Mouse (Mus musculus) ovary, adult 18-20 months (tissue): Measurements from ENCODE around the gene Clta.
A peak's percentile ranks its signal among the peaks of the same experiment; 100 is the strongest.

ENCODE experiments used
- DNase-seq: peaks from one replicate; pipeline ENCODE4 v3.0.0; 2022; ENCODE audit warnings: low spot score, mixed read lengths

The Clta gene

GRCm38 (mm10) chr4:43980236-43980635 is 24.0 kb upstream of the Clta start:
- no peak for DNase-seq

DNA sequence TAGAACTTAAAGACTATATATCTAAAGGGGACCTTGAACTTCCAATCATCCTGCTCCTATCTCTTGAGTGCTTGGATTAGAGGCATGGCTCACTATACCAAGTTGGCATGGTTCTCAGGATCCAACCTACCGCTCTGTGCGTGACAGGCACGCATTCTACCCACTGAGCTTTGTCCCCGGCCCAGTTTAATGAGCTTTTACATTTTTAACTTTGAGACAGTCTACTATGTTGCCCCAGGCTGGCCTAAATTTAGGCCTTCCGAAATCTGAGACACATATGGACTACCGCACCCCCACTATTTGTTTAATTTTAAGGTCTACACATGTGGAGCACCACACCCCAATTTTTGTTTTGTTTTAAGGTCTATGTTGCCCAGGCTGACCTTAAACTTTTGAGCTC is 23.4 kb upstream of the Clta start:
- DNase-seq: no peak

- DNase-seq: no peak
These were observed 23.0 kb upstream of the Clta start for GRCm38 (mm10) chr4:43981251-43981650.

GRCm38 (mm10) chr4:43982053-43982732 is 22.1 kb upstream of the Clta start:
- DNase-seq: peak; percentile 82

- no peak for DNase-seq
These were observed 21.1 kb upstream of the Clta start, which contains the start of gene Ccin for GRCm38 (mm10) chr4:43983181-43983580. Gene Ccin, plus strand, starts transcription at chr4:43983483.

GRCm38 (mm10) chr4:43983756-43984155 is 20.5 kb upstream of the Clta start:
- DNase-seq: no peak

GRCm38 (mm10) chr4:43984326-43984725 is 19.9 kb upstream of the Clta start:
- DNase-seq: no peak

- no peak for DNase-seq
These were observed 15.3 kb upstream of the Clta start for GRCm38 (mm10) chr4:43988976-43989375.

- no peak for DNase-seq
These were observed 11.2 kb upstream of the Clta start for GRCm38 (mm10) chr4:43993072-43993471.

- no peak for DNase-seq
These were observed 9.9 kb upstream of the Clta start for GRCm38 (mm10) chr4:43994342-43994741.

- DNase-seq: no peak
These were observed 630 bp upstream of the Clta start for GRCm38 (mm10) chr4:44003622-44004021.

- DNase-seq: no peak
These were observed 564 bp downstream of the Clta start for GRCm38 (mm10) chr4:44004623-44005409.

DNA sequence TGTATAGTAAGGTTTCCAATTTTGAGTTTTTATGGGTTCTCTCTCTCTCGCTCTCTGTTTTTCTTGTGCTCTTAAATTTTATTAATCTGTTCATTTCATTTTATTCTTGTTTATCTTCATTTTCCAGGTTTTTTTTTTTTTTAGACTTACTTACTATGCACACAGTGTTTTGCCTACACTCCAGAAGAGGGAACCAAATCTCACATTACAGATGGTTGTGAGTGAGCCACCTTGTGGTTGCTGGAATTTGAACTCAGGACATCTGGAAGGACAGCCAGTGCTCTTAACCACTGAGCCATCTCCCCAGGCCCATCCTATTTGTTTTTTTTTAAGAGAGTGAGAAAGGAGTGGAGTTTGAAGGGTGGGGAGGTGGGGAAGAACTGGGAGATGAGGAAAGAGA is 5.9 kb downstream of the Clta start:
- no peak for DNase-seq

DNA sequence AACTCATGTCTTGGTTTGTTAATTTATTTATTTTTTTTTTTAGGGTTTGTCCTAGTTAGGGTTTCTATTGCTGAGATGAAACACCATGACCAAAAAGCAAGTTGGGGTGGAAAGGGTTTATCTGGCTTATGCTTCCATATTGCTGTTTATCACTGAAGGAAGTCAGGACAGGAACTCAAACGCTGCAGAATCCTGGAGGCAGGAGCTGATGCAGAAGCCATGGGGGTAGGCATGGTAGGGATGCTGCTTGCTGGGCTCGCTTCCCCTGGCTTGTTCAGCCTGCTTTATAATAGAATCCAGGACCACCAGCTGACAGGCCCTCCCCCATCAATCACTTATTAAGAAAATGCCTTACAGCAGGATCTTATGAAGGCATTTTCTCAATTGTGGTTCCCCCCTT is 6.6 kb downstream of the Clta start:
- no peak for DNase-seq

DNA sequence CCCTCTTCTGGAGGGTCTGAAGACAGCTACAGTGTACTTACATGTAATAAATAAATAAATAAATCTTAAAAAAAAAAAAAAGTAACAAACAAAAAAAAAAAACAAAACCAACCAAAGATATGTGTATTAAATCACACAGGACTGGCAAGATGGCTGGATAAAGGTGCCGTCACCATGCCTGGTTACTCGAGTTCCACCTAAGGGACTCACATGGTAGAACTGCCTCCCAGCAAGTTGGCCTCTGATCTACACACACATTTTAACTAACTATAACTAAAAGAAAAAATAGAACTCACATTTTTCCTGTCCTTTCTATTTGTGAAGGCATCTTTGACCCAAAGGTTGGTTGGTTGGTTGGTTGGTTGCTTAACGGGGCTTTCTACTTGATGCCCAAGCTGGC is 7.5 kb downstream of the Clta start:
- DNase-seq: no peak

GRCm38 (mm10) chr4:44012376-44013367 is 8.4 kb downstream of the Clta start:
- DNase-seq: peak; percentile 92

DNA sequence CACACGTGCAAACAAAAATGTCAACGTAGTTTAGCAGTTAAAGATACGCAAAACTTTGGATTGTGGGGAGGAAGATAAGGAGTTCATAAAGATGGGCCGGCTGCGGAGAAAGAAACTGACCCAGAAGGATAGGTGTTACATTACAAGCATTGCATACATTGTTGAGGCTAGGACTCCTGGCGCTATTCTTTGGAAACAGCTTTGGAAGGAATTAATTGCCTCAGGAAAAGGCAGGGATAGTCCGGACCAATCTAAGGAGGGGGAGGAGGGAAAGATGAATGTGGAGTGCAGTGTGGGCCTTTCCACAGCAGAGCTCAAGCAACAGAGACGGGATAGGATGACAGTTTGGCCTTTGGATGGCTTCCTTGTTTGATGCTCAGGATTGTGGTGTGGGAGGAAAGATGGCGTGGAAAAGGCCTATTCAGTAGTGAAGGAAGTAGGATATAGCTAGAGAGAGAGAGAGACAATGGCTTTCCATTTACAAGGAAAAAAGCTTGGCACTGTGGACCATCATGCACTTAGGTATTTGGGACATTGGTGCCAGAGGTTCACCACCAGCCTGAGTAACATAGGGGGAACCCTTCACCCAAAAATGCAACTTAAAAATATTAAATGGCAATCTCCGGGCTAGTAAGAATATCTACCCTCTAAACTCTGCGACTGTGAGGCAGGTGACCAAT is 9.3 kb downstream of the Clta start:
- DNase-seq: no peak

DNA sequence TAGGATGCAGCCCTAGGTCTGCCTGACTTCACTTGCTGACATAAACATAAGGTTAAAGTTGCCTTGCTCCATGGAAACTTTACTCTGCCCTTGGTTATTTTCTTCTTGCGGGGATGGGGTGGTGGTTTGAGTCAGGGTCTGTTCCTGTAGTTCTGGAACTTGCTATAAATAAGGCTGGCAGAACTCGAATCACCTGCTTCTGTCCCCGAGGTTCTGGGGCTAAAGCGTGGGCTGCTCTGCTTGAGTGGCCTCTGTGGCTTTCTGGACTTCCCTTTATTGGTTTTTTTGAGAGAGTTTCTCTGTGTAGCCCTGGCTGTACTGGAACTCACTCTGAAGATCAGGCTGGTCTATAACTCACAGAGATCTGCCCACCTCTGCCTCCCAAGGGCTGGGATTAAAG is 11.8 kb downstream of the Clta start:
- DNase-seq: no peak

- no peak for DNase-seq
These were observed 12.5 kb downstream of the Clta start for GRCm38 (mm10) chr4:44016791-44017190.

GRCm38 (mm10) chr4:44022323-44022722 is 18.1 kb downstream of the Clta start:
- DNase-seq: no peak

GRCm38 (mm10) chr4:44022766-44023165 is 18.5 kb downstream of the Clta start:
- no peak for DNase-seq

DNA sequence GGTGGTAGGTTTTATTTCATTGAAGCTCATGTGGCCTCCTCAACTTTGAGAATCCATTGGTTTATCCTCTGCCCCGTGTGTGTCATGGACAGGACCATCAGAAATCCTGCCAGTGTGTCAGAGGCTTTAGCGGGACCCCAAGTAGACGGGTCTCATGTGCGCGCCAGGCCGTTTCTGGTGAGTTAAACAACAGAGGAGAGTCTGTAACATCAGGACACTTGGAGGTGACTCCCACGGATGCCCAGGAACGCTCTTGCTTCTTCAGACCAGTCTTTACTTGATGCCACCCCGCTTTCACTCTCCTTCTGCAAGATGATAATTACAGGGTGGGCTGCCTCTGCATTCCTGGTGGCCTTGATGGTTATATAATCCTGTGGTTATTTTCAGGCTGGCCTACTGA is 19.4 kb downstream of the Clta start:
- no peak for DNase-seq
